Mouse (Mus musculus): ENCODE results near the gene Nxph3. TPM values are rescaled to one million over a fixed set of nuclear protein-coding genes. Genes with fewer than 3 reads are reported as not detected.

Gene Nxph3
- total and polyA plus RNA-seq, 3 experiments = 0.17 TPM; not detected in 2

DNA sequence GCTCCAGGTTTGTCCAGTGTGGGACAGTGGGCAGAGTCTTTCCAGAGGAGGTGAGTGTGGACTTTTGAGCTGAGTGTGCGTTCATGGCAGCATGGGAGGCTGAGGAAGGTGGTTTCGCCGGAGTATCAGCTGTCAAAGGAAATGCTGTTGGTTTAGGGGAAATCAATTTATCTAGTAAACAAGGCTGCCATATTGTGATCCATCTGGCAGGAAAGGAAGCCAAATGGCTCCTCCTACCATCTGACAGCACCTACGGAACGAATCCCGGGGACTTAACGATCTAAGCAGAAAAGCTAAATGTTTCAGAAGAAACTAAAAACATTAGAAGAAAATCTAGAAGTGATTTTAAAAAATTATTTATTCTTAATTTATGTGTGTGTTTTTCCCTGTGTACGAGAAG lies 12.9 kb upstream of the Nxph3 start:
- dilution Hi-C loops (cut with MboI; ENCODE audit: extremely low pct_ligation_motif_present, extremely low pct_unique_long_range_greater_than_20kb, low sequenced_read_pairs) (no loop called here), in situ Hi-C loops (cut with MboI; ENCODE audit: low pct_ligation_motif_present, low pct_unique_long_range_greater_than_20kb, low sequenced_read_pairs) (loop anchor here (10.0 kb wide), 1 partner anchor 413 kb away; no protein-coding TSS in a partner anchor)
- Histone ChIP-seq H3K4me2 (ENCODE audit: insufficient read depth, low read depth, poor library complexity, severe bottlenecking) (no peak overlapping the region), H3K4me3 (replicated peaks in 1 of 3; ENCODE audit: low read depth in 2 of 3, low read length in 2 of 3, poor library complexity in 1 of 3) (no peak overlapping the region), H3K9me3 (replicated peaks; ENCODE audit: low read length) (no peaks in the 10 kb centered on the region), H3K4me1 (ENCODE audit: control insufficient read depth in 1 of 2, insufficient read depth in 2 of 2) (no peaks in the 10 kb centered on the region), H3K36me3 (replicated peaks in 1 of 2; ENCODE audit: control insufficient read depth in 1 of 2, insufficient read depth in 1 of 2, low read length in 1 of 2) (no peaks in the 10 kb centered on the region), H3K27me3 (replicated peaks) (peaks cover 79% of the 10 kb centered on the region), H3K27ac (ENCODE audit: insufficient read depth, low read depth) (no peak overlapping the region), H3K9ac (ENCODE audit: insufficient read depth, low read depth) (no peak overlapping the region), H3K79me2 (replicated peaks; ENCODE audit: control insufficient read depth, extremely low read depth, insufficient read depth, poor library complexity, severe bottlenecking) (no peaks in the 10 kb centered on the region)
- no peak for DNase-seq (ENCODE audit: extremely low read depth)
- TF ChIP-seq ZC3H11A (IDR thresholded peaks at IDR 0.05; ENCODE audit: low read depth, low read length) (no peak), HCFC1 (IDR thresholded peaks at IDR 0.05; ENCODE audit: low read depth, low read length) (no peak), JUND (conservative IDR thresholded peaks at IDR 0.05; ENCODE audit: low read depth, low read length) (no peak), SIN3A (IDR thresholded peaks at IDR 0.05; ENCODE audit: low read length) (no peak), IRF4 (IDR thresholded peaks at IDR 0.05; ENCODE audit: low read depth, low read length) (no peak), MAZ (IDR thresholded peaks at IDR 0.05; ENCODE audit: low read depth, low read length) (no peak), MAX (IDR thresholded peaks at IDR 0.05; ENCODE audit: low read length) (no peak), EP300 (IDR thresholded peaks at IDR 0.05; ENCODE audit: low read length) (no peak), ETS1 (conservative IDR thresholded peaks at IDR 0.05; ENCODE audit: low read depth, low read length) (no peak), SMC3 (IDR thresholded peaks at IDR 0.05; ENCODE audit: low read depth, low read length) (no peak), ZMIZ1 (IDR thresholded peaks at IDR 0.05; ENCODE audit: low read depth, low read length) (no peak), RCOR1 (conservative IDR thresholded peaks at IDR 0.05; ENCODE audit: low read depth, low read length) (no peak), ELF1 (IDR thresholded peaks at IDR 0.05; ENCODE audit: low read depth, low read length) (no peak), ZNF384 (IDR thresholded peaks at IDR 0.05; ENCODE audit: low read depth, low read length) (no peak), USF2 (conservative IDR thresholded peaks at IDR 0.05; ENCODE audit: low read depth, low read length) (no peak)

DNA sequence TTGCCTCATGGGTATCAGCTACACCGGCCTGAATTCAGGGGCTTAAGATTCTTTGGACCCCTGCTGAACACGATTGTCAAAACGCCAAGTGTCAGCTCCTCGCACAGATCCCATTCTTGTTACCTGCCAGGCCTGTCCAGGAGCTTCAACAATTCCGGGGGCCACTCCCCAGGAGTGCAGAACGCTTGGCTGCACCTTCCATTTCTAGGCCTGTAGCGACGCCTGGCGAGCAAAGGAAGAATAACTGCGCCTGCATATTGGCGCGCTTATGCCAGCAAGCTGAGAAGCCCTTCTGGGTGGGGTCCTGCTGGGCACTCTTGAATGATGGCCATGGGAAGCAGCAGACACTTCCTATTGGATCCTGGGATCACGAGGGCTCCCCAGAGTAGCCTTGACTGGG lies 7.2 kb upstream of the Nxph3 start:
- H3K79me2 ChIP-seq (replicated peaks; ENCODE audit: control insufficient read depth, extremely low read depth, insufficient read depth, poor library complexity, severe bottlenecking) = no peaks in the 10 kb centered on the region
- dilution Hi-C loops (cut with MboI; ENCODE audit: extremely low pct_ligation_motif_present, extremely low pct_unique_long_range_greater_than_20kb, low sequenced_read_pairs) = no loop called here
- peak; percentile 79 for DNase-seq (ENCODE audit: extremely low read depth)

More for the DNA sequence above, 7.2 kb upstream of the Nxph3 start:
- no peak overlapping the region for H3K27ac ChIP-seq (ENCODE audit: insufficient read depth, low read depth)
- in situ Hi-C loops (cut with MboI; ENCODE audit: low pct_ligation_motif_present, low pct_unique_long_range_greater_than_20kb, low sequenced_read_pairs) = loop anchor here (5.0 to 10.0 kb wide), 2 partner anchors 259 to 407 kb away; partner anchors contain the start of gene Tac4
- no peaks in the 10 kb centered on the region for H3K9me3 ChIP-seq (replicated peaks; ENCODE audit: low read length)
- peaks cover 87% of the 10 kb centered on the region for H3K27me3 ChIP-seq (replicated peaks)
- no peak overlapping the region for H3K4me3 ChIP-seq (replicated peaks in 1 of 3; ENCODE audit: low read depth in 2 of 3, low read length in 2 of 3, poor library complexity in 1 of 3)
- no peaks in the 10 kb centered on the region for H3K36me3 ChIP-seq (replicated peaks in 1 of 2; ENCODE audit: control insufficient read depth in 1 of 2, insufficient read depth in 1 of 2, low read length in 1 of 2)
- peak; percentile 74 for TF ChIP-seq ZC3H11A (IDR thresholded peaks at IDR 0.05; ENCODE audit: low read depth, low read length)
- TF ChIP-seq E2F4 (IDR thresholded peaks at IDR 0.05; ENCODE audit: insufficient replicate concordance, low read depth, low read length) = peak; percentile 56; the same call in 1 of the 2 replicates
- TF ChIP-seq ELF1 (IDR thresholded peaks at IDR 0.05; ENCODE audit: low read depth, low read length) = peak; percentile 48; the same call in 1 of the 2 replicates
- TF ChIP-seq NELFE (IDR thresholded peaks at IDR 0.05; ENCODE audit: low read depth, low read length) = peak; percentile 50; the same call in 1 of the 2 replicates
- TF ChIP-seq RAD21 (IDR thresholded peaks at IDR 0.05; ENCODE audit: low read depth, low read length) = no peak; the same call in none of the 2 replicates
- no peak for TF ChIP-seq NRF1 (IDR thresholded peaks at IDR 0.05; ENCODE audit: low read depth, low read length)
- TF ChIP-seq UBTF (IDR thresholded peaks at IDR 0.05; ENCODE audit: low read depth, low read length) = no peak
- TF ChIP-seq MYC (IDR thresholded peaks at IDR 0.05; ENCODE audit: low read depth, low read length) = no peak; the same call in 1 of the 2 replicates
- peak; percentile 95 to 99 for TF ChIP-seq CTCF (conservative IDR thresholded peaks at IDR 0.05 in 1 of 2, IDR thresholded peaks at IDR 0.05 in 1 of 2; ENCODE audit: low read depth in 2 of 2, low read length in 2 of 2)
- no peak for TF ChIP-seq TBP (conservative IDR thresholded peaks at IDR 0.05; ENCODE audit: low read depth, low read length)
- TF ChIP-seq MAZ (IDR thresholded peaks at IDR 0.05; ENCODE audit: low read depth, low read length) = peak; percentile 89
- no peak for TF ChIP-seq CHD1 (IDR thresholded peaks at IDR 0.05; ENCODE audit: low read depth, low read length)
- no peak for TF ChIP-seq MAFK (IDR thresholded peaks at IDR 0.05; ENCODE audit: insufficient replicate concordance, low read length)
- TF ChIP-seq MEF2A (IDR thresholded peaks at IDR 0.05; ENCODE audit: borderline replicate concordance, low read depth, low read length) = no peak
- peak; percentile 61; the same call in 1 of the 2 replicates for TF ChIP-seq TCF12 (IDR thresholded peaks at IDR 0.05; ENCODE audit: low read depth, low read length)
- TF ChIP-seq IRF4 (IDR thresholded peaks at IDR 0.05; ENCODE audit: low read depth, low read length) = peak; percentile 68; the same call in 1 of the 2 replicates
- TF ChIP-seq HCFC1 (IDR thresholded peaks at IDR 0.05; ENCODE audit: low read depth, low read length) = 0 out of 2 replicates have a peak, but pooled peaks have one; percentile 29
- no peak for TF ChIP-seq ETS1 (conservative IDR thresholded peaks at IDR 0.05; ENCODE audit: low read depth, low read length)
- TF ChIP-seq SMC3 (IDR thresholded peaks at IDR 0.05; ENCODE audit: low read depth, low read length) = peak; percentile 94
- TF ChIP-seq RCOR1 (conservative IDR thresholded peaks at IDR 0.05; ENCODE audit: low read depth, low read length) = no peak
- no peak for TF ChIP-seq USF2 (conservative IDR thresholded peaks at IDR 0.05; ENCODE audit: low read depth, low read length)
- no peak for TF ChIP-seq USF1 (IDR thresholded peaks at IDR 0.05; ENCODE audit: low read depth, low read length)
- H3K4me1 ChIP-seq (ENCODE audit: control insufficient read depth in 1 of 2, insufficient read depth in 2 of 2) = peaks cover 14 to 27% of the 10 kb centered on the region in 2 experiments
- no peak overlapping the region for H3K9ac ChIP-seq (ENCODE audit: insufficient read depth, low read depth)
- peak overlapping the region; percentile 52 for H3K4me2 ChIP-seq (ENCODE audit: insufficient read depth, low read depth, poor library complexity, severe bottlenecking)

Data from CH12.LX (cell line).